Comparison of ENCODE assay signal across 22 mouse cellular contexts in genomic region chr6:84539924-84540323, GRCm38 (mm10). TPM values are rescaled to one million over a fixed set of nuclear protein-coding genes. Genes with fewer than 3 reads are reported as not detected.
DNase-seq lines count a peak whose midpoint lies in the region; ATAC-seq lines count a peak whose summit lies in the region.
"Had no signal": no experiment of that assay in that cellular context is flagged by ENCODE, and none has a peak within 500 bp of the region (broad histone marks: within the 10 kb centered on the region; RNA-seq: fewer than 3 reads in every experiment).

No protein-coding gene starts in this region.

- intact Hi-C loops in gastrocnemius, postnatal 36 days (cut with DNase I), result no loop called here

- DNase-seq in gastrocnemius, postnatal 36 days, result no peak
- DNase-seq in gastrocnemius, postnatal 25 days, result no peak
- no peak for DNase-seq in left cerebral cortex, adult 9 months (ENCODE audit: low spot score in 2 of 2)
- DNase-seq: adrenal gland, adult 8-10 months; adrenal gland, postnatal 14 days; adrenal gland, postnatal 36 days; B cell, adult 2 months; cerebellum, adult 11-12 months; cerebellum, adult 2 months; cerebellum, adult 9-10 months; cerebellum, postnatal 10 days; cerebellum, postnatal 25 days; embryo, embryonic 11 days; forebrain, postnatal 0 days had no signal

- peak; percentile 73 for ATAC-seq in common myeloid progenitor, adult 5-6 weeks (replicated peaks; ENCODE audit: low read depth, poor library complexity, severe bottlenecking)
- peak; percentile 42 to 52; a peak in 3 of 4 replicates for ATAC-seq in hematopoietic stem cell, adult 5-6 weeks (replicated peaks in 1 of 2; ENCODE audit: insufficient read depth in 1 of 2, low FRiP score in 2 of 2, low TSS enrichment in 1 of 2, low read depth in 1 of 2, poor library complexity in 2 of 2, severe bottlenecking in 2 of 2)
- ATAC-seq: activated CD4-positive, CD25-positive, alpha-beta regulatory T cell, adult 4 months; CD4-positive, CD25-positive, alpha-beta regulatory T cell, adult 4 months; forebrain, embryonic 13.5 days; forebrain, embryonic 15.5 days; forebrain, postnatal 0 days; Patski had no signal

RNA-seq across cellular contexts. Expression of gene Cyp26b1, which starts 53.8 kb away (rescaled TPM):
- not detected in 2 replicates for total RNA-seq in common myeloid progenitor, adult 5-6 weeks (2017)
- total RNA-seq in hematopoietic stem cell, adult 5-6 weeks (2017), result 0.55 and 1.2 TPM in 2 replicates
- 1 to 10 TPM; 4.2 to 4.9 TPM for total RNA-seq in gastrocnemius, postnatal 36 days (2021)
- total RNA-seq in gastrocnemius, postnatal 25 days (2021), result 10 to 100 TPM in 1 of 2 experiments, 1 to 10 TPM in 1; 1.3 to 12.3 TPM
- total RNA-seq: CH12.LX had no signal
